Comparison of ENCODE assay signal across 9 mouse cellular contexts in genomic region chr1:191193657-191194424, GRCm38 (mm10). TPM values are rescaled to one million over a fixed set of nuclear protein-coding genes. Genes with fewer than 3 reads are reported as not detected.
DNase-seq lines count a peak whose midpoint lies in the region; ATAC-seq and TF ChIP-seq lines count a peak whose summit lies in the region.
"Had no signal": no experiment of that assay in that cellular context is flagged by ENCODE, and none has a peak within 500 bp of the region (broad histone marks: within the 10 kb centered on the region; RNA-seq: fewer than 3 reads in every experiment).

No protein-coding gene starts in this region.

- H3K9me3 ChIP-seq in intestine, postnatal 0 days (ENCODE audit: control insufficient read depth): no peaks in the 10 kb centered on the region

- peak overlapping the region; percentile 60 for H3K27ac ChIP-seq in spleen, adult 2 months (ENCODE audit: insufficient read depth, low read length)
- H3K27ac ChIP-seq in intestine, postnatal 0 days (ENCODE audit: low read depth, low read length): peak overlapping the region; percentile 60

- peak; percentile 70 for ATAC-seq in intestine, postnatal 0 days
- peak; percentile 70 for ATAC-seq in megakaryocyte progenitor cell, adult 5-6 weeks (replicated peaks; ENCODE audit: poor library complexity)

- TF ChIP-seq CTCF in spleen, adult 2 months (IDR thresholded peaks at IDR 0.05; ENCODE audit: extremely low read depth, insufficient read depth, insufficient read length, insufficient replicate concordance): peak; percentile 18; the same call in 1 of the 2 replicates
- peak; percentile 73 for TF ChIP-seq CTCF in intestine, postnatal 0 days (IDR thresholded peaks at IDR 0.05; ENCODE audit: low read depth)

- H3K36me3 ChIP-seq in spleen, adult 2 months (ENCODE audit: control insufficient read depth, insufficient read depth, low read length): no peaks in the 10 kb centered on the region
- no peaks in the 10 kb centered on the region for H3K36me3 ChIP-seq in intestine, postnatal 0 days (ENCODE audit: control insufficient read depth, insufficient read depth)

- H3K9ac ChIP-seq in intestine, postnatal 0 days (ENCODE audit: low read depth, low read length): peak overlapping the region; percentile 18; the same call in 1 of the 2 replicates

- peak overlapping the region; percentile 62 for H3K4me2 ChIP-seq in intestine, postnatal 0 days (replicated peaks; ENCODE audit: low read depth)

- peaks cover 13% of the 10 kb centered on the region for H3K4me1 ChIP-seq in spleen, adult 2 months (ENCODE audit: control insufficient read depth, insufficient read depth, insufficient read length)
- H3K4me1 ChIP-seq in intestine, postnatal 0 days (replicated peaks; ENCODE audit: control insufficient read depth, insufficient read depth, low read length): no peaks in the 10 kb centered on the region

- H3K27me3 ChIP-seq in spleen, adult 2 months (ENCODE audit: control insufficient read depth, insufficient read depth, low read length): no peaks in the 10 kb centered on the region
- H3K27me3 ChIP-seq in intestine, postnatal 0 days (replicated peaks; ENCODE audit: control insufficient read depth, insufficient read depth, low read length): peaks cover under 1% of the 10 kb centered on the region; the same call in 1 of the 2 replicates

- DNase-seq in adrenal gland, postnatal 14 days: peak; percentile 51
- no peak for DNase-seq in adrenal gland, adult 2 months
- DNase-seq in spleen, adult 2 months (ENCODE audit: low read depth in 1 of 2, low spot score in 2 of 2): peak; percentile 63 to 82
- DNase-seq in spleen, postnatal 14 days (ENCODE audit: low spot score in 2 of 2): no peak
- DNase-seq in ovary, postnatal 14 days (ENCODE audit: low spot score): no peak
- DNase-seq in adrenal gland, postnatal 4 days (ENCODE audit: low spot score in 2 of 2): no peak

- 2% methylated on average over 14 of the region's 14 CpGs for WGBS in spleen, adult 2 months
- 12% methylated on average over 14 of the region's 14 CpGs for WGBS in intestine, postnatal 0 days

- TF ChIP-seq POLR2A in spleen, adult 2 months (IDR thresholded peaks at IDR 0.05; ENCODE audit: low read depth, low read length): no peak

- H3K4me3 ChIP-seq in spleen, adult 2 months (ENCODE audit: extremely low read depth, insufficient read depth, insufficient read length): peak overlapping the region; percentile 23; the same call in 1 of the 2 replicates
- peak overlapping the region; percentile 6 for H3K4me3 ChIP-seq in intestine, postnatal 0 days (ENCODE audit: low read depth, low read length)

RNA-seq across cellular contexts. Expression of gene Atf3, which starts 24.0 kb away (rescaled TPM):
- 2.4 and 4.8 TPM in 2 replicates for total RNA-seq in adrenal gland, postnatal 14 days (2021)
- total RNA-seq in adrenal gland, adult 2 months (2021): 1 to 10 TPM; 3.0 to 3.6 TPM
- 1.1 and 2.8 TPM in 2 replicates for polyA plus RNA-seq in adrenal gland, adult 2 months (2012; rRNA removed)
- polyA plus RNA-seq in spleen, adult 2 months (2012; rRNA removed): 1.6 and 2.3 TPM in 2 replicates
- 5.0 and 6.7 TPM in 2 replicates for polyA plus RNA-seq in intestine, postnatal 0 days (2015; fragmentation: Nextera tagmentation; extraction: Ambion mirVana)
- 2.2 and 8.0 TPM in 2 replicates for total RNA-seq in megakaryocyte progenitor cell, adult 5-6 weeks (2015)
- 1.0 and 20.5 TPM in 2 replicates for total RNA-seq in megakaryocyte progenitor cell, adult 5-6 weeks (2017)
- total RNA-seq in adrenal gland, postnatal 4 days (2021): 1 to 10 TPM; 1.8 to 2.3 TPM

RNA-seq across cellular contexts. Expression of gene Fam71a, which starts 29.2 kb away (rescaled TPM):
- total RNA-seq in adrenal gland, postnatal 14 days (2021): not detected in 2 replicates
- not detected for total RNA-seq in adrenal gland, adult 2 months (2021)
- not detected in 2 replicates for polyA plus RNA-seq in adrenal gland, adult 2 months (2012; rRNA removed)
- polyA plus RNA-seq in spleen, adult 2 months (2012; rRNA removed): not detected in 2 replicates
- polyA plus RNA-seq in intestine, postnatal 0 days (2015; fragmentation: Nextera tagmentation; extraction: Ambion mirVana): not detected in 2 replicates
- 0.12 TPM in 1 of 2 replicates, not detected in the other for total RNA-seq in megakaryocyte progenitor cell, adult 5-6 weeks (2015)
- not detected in 2 replicates for total RNA-seq in megakaryocyte progenitor cell, adult 5-6 weeks (2017)
- total RNA-seq in adrenal gland, postnatal 4 days (2021): not detected
- total RNA-seq: heart, postnatal 14 days had no signal

Comparison
In these comparisons a context has a peak if more than half of its experiments do, and no peak if none do; other contexts are left out.
1. DNase-seq: peak in adrenal gland, postnatal 14 days (single experiment) and spleen, adult 2 months (2 of 2); none in adrenal gland, adult 2 months (single experiment), spleen, postnatal 14 days (0 of 2), ovary, postnatal 14 days (single experiment) and adrenal gland, postnatal 4 days (0 of 2).